In the genomic region with DNA sequence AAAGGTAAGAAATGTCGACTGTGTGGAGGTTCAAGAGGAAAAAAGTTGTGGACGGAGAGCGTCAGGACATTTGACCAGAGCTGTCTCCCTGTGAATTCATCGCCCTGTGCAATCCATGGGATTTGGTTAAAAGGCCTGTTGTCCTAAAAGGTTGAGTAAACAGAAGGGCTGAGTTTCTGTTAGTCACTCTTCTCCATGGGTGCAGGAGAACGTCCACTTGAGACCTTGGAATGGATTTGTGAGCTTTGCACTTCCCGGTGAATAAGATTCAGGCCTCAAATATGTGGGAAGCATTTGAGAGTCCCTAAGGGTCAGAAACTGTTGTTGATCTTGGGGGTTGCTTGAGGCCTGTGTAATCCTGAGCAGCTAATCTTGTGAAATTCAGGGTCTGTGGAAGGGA, we compare ENCODE assay signal across 8 mouse cellular contexts. TPM values are rescaled to one million over a fixed set of nuclear protein-coding genes. Genes with fewer than 3 reads are reported as not detected.
DNase-seq lines count a peak whose midpoint lies in the region; ATAC-seq and TF ChIP-seq lines count a peak whose summit lies in the region.

No protein-coding gene starts in this region.

- no peak for DNase-seq in heart, postnatal 36 days
- peak; percentile 41 for DNase-seq in 3T3-L1 (ENCODE audit: low read depth, low spot score)
- peak; percentile 57 for DNase-seq in fibroblast of lung, adult 2 months (ENCODE audit: low read depth)
- DNase-seq in liver, embryonic 14.5 days (ENCODE audit: low read depth in 3 of 3, low spot score in 3 of 3) = no peak
- no peak for DNase-seq in cerebellum, adult 8-10 months
- no peak for DNase-seq in adrenal gland, postnatal 10 days
- no peak for DNase-seq in ovary, postnatal 14 days (ENCODE audit: low spot score)

- no peaks in the 10 kb centered on the region for H3K27me3 ChIP-seq in heart, embryonic 11.5 days (ENCODE audit: control insufficient read depth, insufficient read depth, low read length)
- no peaks in the 10 kb centered on the region for H3K27me3 ChIP-seq in liver, embryonic 14.5 days (ENCODE audit: control insufficient read depth, insufficient read depth, low read length)

- H3K36me3 ChIP-seq in heart, embryonic 11.5 days (ENCODE audit: control insufficient read depth, insufficient read depth, low read length) = no peaks in the 10 kb centered on the region
- no peaks in the 10 kb centered on the region for H3K36me3 ChIP-seq in liver, embryonic 14.5 days (replicated peaks; ENCODE audit: control insufficient read depth, insufficient read depth, low read depth)

- WGBS in heart, embryonic 11.5 days (ENCODE audit: insufficient replicate concordance) = 71% methylated on average over 6 of the region's 6 CpGs
- 71% methylated on average over 6 of the region's 6 CpGs for WGBS in liver, embryonic 14.5 days (ENCODE audit: insufficient replicate concordance)

- no peak for TF ChIP-seq EP300 in liver, embryonic 14.5 days (IDR thresholded peaks at IDR 0.05; ENCODE audit: low read depth)

- intact Hi-C loops in heart, postnatal 36 days (cut with DNase I) = no loop called here

- H3K9ac ChIP-seq in heart, embryonic 11.5 days (ENCODE audit: low read depth, low read length) = no peak overlapping the region
- peak overlapping the region; percentile 92 for H3K9ac ChIP-seq in liver, embryonic 14.5 days (replicated peaks)

- H3K4me3 ChIP-seq in heart, embryonic 11.5 days (ENCODE audit: low read depth, low read length) = peak overlapping the region; percentile 76
- peak overlapping the region; percentile 95 to 96 for H3K4me3 ChIP-seq in liver, embryonic 14.5 days (ENCODE audit: insufficient read depth in 1 of 2, low read depth in 2 of 2, low read length in 2 of 2)

- H3K4me2 ChIP-seq in heart, embryonic 11.5 days = peak overlapping the region; percentile 80
- H3K4me2 ChIP-seq in liver, embryonic 14.5 days (ENCODE audit: low read depth) = peak overlapping the region; percentile 99

- no peak for TF ChIP-seq CTCF in liver, embryonic 14.5 days (IDR thresholded peaks at IDR 0.05; ENCODE audit: low read depth)

- no peak for ATAC-seq in heart, embryonic 11.5 days (replicated peaks; ENCODE audit: insufficient number of reproducible peaks, low FRiP score, low TSS enrichment)
- ATAC-seq in liver, embryonic 14.5 days (ENCODE audit: insufficient read depth) = no peak

- no peaks in the 10 kb centered on the region for H3K9me3 ChIP-seq in heart, embryonic 11.5 days (replicated peaks; ENCODE audit: control insufficient read depth, low read length)
- H3K9me3 ChIP-seq in liver, embryonic 14.5 days (ENCODE audit: control insufficient read depth, low read length) = no peaks in the 10 kb centered on the region

- H3K4me1 ChIP-seq in heart, embryonic 11.5 days (ENCODE audit: control insufficient read depth, insufficient read depth, low read length) = peaks cover 11% of the 10 kb centered on the region
- H3K4me1 ChIP-seq in liver, embryonic 14.5 days (replicated peaks; ENCODE audit: control insufficient read depth in 2 of 2, insufficient read depth in 2 of 2, low read length in 1 of 2) = peaks cover 20 to 23% of the 10 kb centered on the region in 2 experiments

- H3K27ac ChIP-seq in heart, embryonic 11.5 days (ENCODE audit: low read depth, low read length) = no peak overlapping the region
- H3K27ac ChIP-seq in liver, embryonic 14.5 days = peak overlapping the region; percentile 76

RNA-seq across cellular contexts. Expression of a gene that starts 1.4 kb away (rescaled TPM):
- 6.3 and 9.7 TPM in 2 replicates for polyA plus RNA-seq in heart, embryonic 11.5 days (2014; fragmentation: Nextera tagmentation; extraction: Ambion mirVana)
- total RNA-seq in heart, postnatal 36 days (2021) = 10 to 100 TPM; 42.0 to 44.1 TPM
- 4.4 and 5.5 TPM in 2 replicates for polyA plus RNA-seq in liver, embryonic 14.5 days (2012; rRNA removed)
- polyA plus RNA-seq in liver, embryonic 14.5 days (2014; fragmentation: Nextera tagmentation; extraction: Ambion mirVana) = 4.8 and 5.3 TPM in 2 replicates
- 10 to 100 TPM; 44.5 to 46.3 TPM for total RNA-seq in adrenal gland, postnatal 10 days (2021)

RNA-seq across cellular contexts. Expression of a gene that starts 14.5 kb away (rescaled TPM):
- 6.6 and 7.9 TPM in 2 replicates for polyA plus RNA-seq in heart, embryonic 11.5 days (2014; fragmentation: Nextera tagmentation; extraction: Ambion mirVana)
- total RNA-seq in heart, postnatal 36 days (2021) = 1 to 10 TPM; 1.6 to 2.4 TPM
- 2.4 TPM in 2 replicates for polyA plus RNA-seq in liver, embryonic 14.5 days (2012; rRNA removed)
- polyA plus RNA-seq in liver, embryonic 14.5 days (2014; fragmentation: Nextera tagmentation; extraction: Ambion mirVana) = 3.3 TPM in 2 replicates
- total RNA-seq in adrenal gland, postnatal 10 days (2021) = 1 to 10 TPM; 4.5 to 6.2 TPM

Comparison
In these comparisons a context has a peak if more than half of its experiments do, and no peak if none do; other contexts are left out.
1. DNase-seq: peak in 3T3-L1 (single experiment) and fibroblast of lung, adult 2 months (single experiment); none in heart, postnatal 36 days (0 of 2), liver, embryonic 14.5 days (0 of 3), cerebellum, adult 8-10 months (single experiment), adrenal gland, postnatal 10 days (single experiment) and ovary, postnatal 14 days (single experiment).